Comparison of ENCODE assay signal across 7 mouse cellular contexts in genomic region chr11:30165861-30166550, GRCm38 (mm10).
DNase-seq lines count a peak whose midpoint lies in the region; ATAC-seq lines count a peak whose summit lies in the region.

No protein-coding gene starts in this region.

- no peaks in the 10 kb centered on the region for H3K9me3 ChIP-seq in kidney, embryonic 15.5 days (replicated peaks)
- H3K9me3 ChIP-seq in forebrain, embryonic 16.5 days (ENCODE audit: control insufficient read depth, low read length), result no peaks in the 10 kb centered on the region
- no peaks in the 10 kb centered on the region for H3K9me3 ChIP-seq in midbrain, embryonic 11.5 days (ENCODE audit: control insufficient read depth, low read length)

- peaks cover 39% of the 10 kb centered on the region for H3K4me1 ChIP-seq in kidney, embryonic 15.5 days
- H3K4me1 ChIP-seq in forebrain, embryonic 16.5 days (replicated peaks; ENCODE audit: control insufficient read depth, insufficient read depth, low read length), result peaks cover 4% of the 10 kb centered on the region; the same call in 1 of the 2 replicates
- peaks cover 6% of the 10 kb centered on the region; the same call in 1 of the 2 replicates for H3K4me1 ChIP-seq in midbrain, embryonic 11.5 days (ENCODE audit: control insufficient read depth, insufficient read depth, low read length)

- peak; percentile 95 for DNase-seq in MEL-GATA-1-ER (ENCODE audit: extremely low read depth, low read depth)
- peak; percentile 11 for DNase-seq in mesoderm, embryonic 11.5 days (ENCODE audit: low read depth, low spot score)
- DNase-seq in left cerebral cortex, postnatal 4 days, result no peak
- DNase-seq in midbrain, embryonic 11.5 days (ENCODE audit: low spot score, missing footprints), result no peak

- intact Hi-C loops in left cerebral cortex, postnatal 4 days (cut with DNase I), result no loop called here

- no peaks in the 10 kb centered on the region for H3K36me3 ChIP-seq in kidney, embryonic 15.5 days
- H3K36me3 ChIP-seq in forebrain, embryonic 16.5 days (ENCODE audit: control insufficient read depth, insufficient read depth), result no peaks in the 10 kb centered on the region
- H3K36me3 ChIP-seq in midbrain, embryonic 11.5 days (ENCODE audit: control insufficient read depth, insufficient read depth, low read length), result no peaks in the 10 kb centered on the region

- H3K4me3 ChIP-seq in kidney, embryonic 15.5 days (replicated peaks), result no peak overlapping the region
- H3K4me3 ChIP-seq in forebrain, embryonic 16.5 days (replicated peaks; ENCODE audit: low read length), result no peak overlapping the region
- no peak overlapping the region for H3K4me3 ChIP-seq in midbrain, embryonic 11.5 days (ENCODE audit: low read depth, low read length)

- no peaks in the 10 kb centered on the region for H3K27me3 ChIP-seq in kidney, embryonic 15.5 days
- H3K27me3 ChIP-seq in forebrain, embryonic 16.5 days (replicated peaks; ENCODE audit: control insufficient read depth, insufficient read depth, low read length), result no peaks in the 10 kb centered on the region
- H3K27me3 ChIP-seq in midbrain, embryonic 11.5 days (ENCODE audit: control insufficient read depth, insufficient read depth, low read length), result no peaks in the 10 kb centered on the region

- H3K9ac ChIP-seq in kidney, embryonic 15.5 days, result no peak overlapping the region
- H3K9ac ChIP-seq in forebrain, embryonic 16.5 days (replicated peaks; ENCODE audit: low read depth, low read length), result no peak overlapping the region
- no peak overlapping the region for H3K9ac ChIP-seq in midbrain, embryonic 11.5 days (ENCODE audit: low read length)

- peak; percentile 96 for ATAC-seq in common myeloid progenitor, adult 5-6 weeks (replicated peaks; ENCODE audit: low read depth, poor library complexity, severe bottlenecking)
- ATAC-seq in kidney, embryonic 15.5 days (replicated peaks; ENCODE audit: low FRiP score), result peak; percentile 87
- ATAC-seq in forebrain, embryonic 16.5 days, result no peak
- no peak for ATAC-seq in midbrain, embryonic 11.5 days (ENCODE audit: low FRiP score)

- 55% methylated on average over 5 of the region's 5 CpGs for WGBS in kidney, embryonic 15.5 days
- 65% methylated on average over 5 of the region's 5 CpGs for WGBS in forebrain, embryonic 16.5 days
- WGBS in midbrain, embryonic 11.5 days, result 65% methylated on average over 5 of the region's 5 CpGs

- H3K4me2 ChIP-seq in kidney, embryonic 15.5 days, result no peak overlapping the region
- H3K4me2 ChIP-seq in forebrain, embryonic 16.5 days (ENCODE audit: low read length), result no peak overlapping the region
- H3K4me2 ChIP-seq in midbrain, embryonic 11.5 days, result no peak overlapping the region

- H3K27ac ChIP-seq in kidney, embryonic 15.5 days, result peak overlapping the region; percentile 56; the same call in 1 of the 2 replicates
- no peak overlapping the region for H3K27ac ChIP-seq in forebrain, embryonic 16.5 days (ENCODE audit: low read length)
- H3K27ac ChIP-seq in midbrain, embryonic 11.5 days (ENCODE audit: low read depth, low read length), result no peak overlapping the region

Comparison
In these comparisons a context has a peak if more than half of its experiments do, and no peak if none do; other contexts are left out.
1. DNase-seq: peak in MEL-GATA-1-ER (single experiment) and mesoderm, embryonic 11.5 days (single experiment); none in left cerebral cortex, postnatal 4 days (single experiment) and midbrain, embryonic 11.5 days (single experiment).
2. ATAC-seq: peak in common myeloid progenitor, adult 5-6 weeks (single experiment) and kidney, embryonic 15.5 days (single experiment); none in forebrain, embryonic 16.5 days (single experiment) and midbrain, embryonic 11.5 days (single experiment).